Mouse (Mus musculus) colon, adult 2 months (tissue): Measurements from ENCODE around the gene Ntf5. TPM values are rescaled to one million over a fixed set of nuclear protein-coding genes. Genes with fewer than 3 reads are reported as not detected.

ENCODE experiments used
- polyA plus RNA-seq: library from polyadenylated mRNA; depleted of rRNA; stranded (reverse); fragments of >200 nt; gene quantifications from 2 replicates; pipeline ENCODE4 v1.2.3, GENCODE M21; 2012; rRNA removed

The Ntf5 gene
- polyA plus RNA-seq = 0.21 and 0.22 TPM in 2 replicates

DNA sequence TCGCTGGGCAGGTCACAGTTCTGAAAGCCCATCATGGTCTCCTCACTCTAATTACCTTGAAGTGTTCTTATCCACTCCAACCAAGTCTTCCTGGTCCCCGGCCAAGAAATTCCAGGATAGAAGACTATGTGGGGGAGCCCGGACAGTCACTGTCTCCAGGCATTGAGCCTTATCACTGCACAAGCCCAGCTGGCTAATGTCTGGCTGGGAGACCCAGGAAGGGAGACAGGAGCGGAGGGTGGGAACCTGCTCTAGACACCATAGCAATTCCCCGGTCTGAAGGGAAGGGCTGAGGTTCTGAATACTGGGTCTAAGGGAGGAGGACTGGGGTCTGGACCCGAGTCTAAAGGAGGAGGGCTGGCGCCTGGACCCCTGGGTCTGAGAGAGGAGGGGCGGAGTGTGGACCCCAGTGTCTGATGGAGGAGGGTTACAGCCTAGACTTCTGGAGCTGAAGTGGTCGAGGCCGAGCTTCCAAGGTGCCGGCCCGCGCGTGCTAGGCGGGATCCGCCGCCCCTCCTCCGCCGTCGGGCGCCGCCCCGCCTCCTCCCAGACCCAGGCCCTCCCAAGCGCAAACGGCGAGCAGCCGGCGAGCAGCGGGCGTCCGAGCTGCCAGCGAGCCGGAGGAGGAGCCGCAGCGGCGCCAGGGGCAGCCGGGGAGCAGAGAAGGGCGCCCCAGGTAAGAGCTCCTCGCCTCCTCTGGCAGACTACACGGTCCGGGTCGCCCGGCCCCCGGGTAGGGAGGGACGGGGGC is at the start of gene Ntf5:
Ntf5 (plus strand) TSS at position 583 of the 751 bp plus-strand sequence.

DNA sequence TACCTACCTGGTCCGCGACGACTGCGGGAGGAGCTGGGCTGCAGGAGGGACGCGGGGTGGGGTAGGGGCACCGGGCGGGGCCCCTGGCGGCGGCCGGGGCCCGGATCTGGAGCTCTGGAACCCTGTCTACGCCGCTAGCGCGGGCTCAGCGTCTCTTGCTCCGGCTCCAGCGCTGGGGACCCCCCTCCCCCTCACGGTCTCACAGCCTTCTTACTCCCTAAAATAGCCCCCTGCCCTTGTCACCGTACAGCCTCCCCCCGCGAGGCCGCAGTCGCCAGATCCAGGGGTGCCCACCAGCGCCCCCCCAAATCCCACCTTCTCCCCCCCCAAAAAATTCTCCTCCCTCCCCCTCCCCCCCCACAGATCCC is 46.9 kb upstream of the Ntf5 start, which contains the start of gene Ppfia3:
Ppfia3 (minus strand) TSS at position 368 of the 368 bp plus-strand sequence.

DNA sequence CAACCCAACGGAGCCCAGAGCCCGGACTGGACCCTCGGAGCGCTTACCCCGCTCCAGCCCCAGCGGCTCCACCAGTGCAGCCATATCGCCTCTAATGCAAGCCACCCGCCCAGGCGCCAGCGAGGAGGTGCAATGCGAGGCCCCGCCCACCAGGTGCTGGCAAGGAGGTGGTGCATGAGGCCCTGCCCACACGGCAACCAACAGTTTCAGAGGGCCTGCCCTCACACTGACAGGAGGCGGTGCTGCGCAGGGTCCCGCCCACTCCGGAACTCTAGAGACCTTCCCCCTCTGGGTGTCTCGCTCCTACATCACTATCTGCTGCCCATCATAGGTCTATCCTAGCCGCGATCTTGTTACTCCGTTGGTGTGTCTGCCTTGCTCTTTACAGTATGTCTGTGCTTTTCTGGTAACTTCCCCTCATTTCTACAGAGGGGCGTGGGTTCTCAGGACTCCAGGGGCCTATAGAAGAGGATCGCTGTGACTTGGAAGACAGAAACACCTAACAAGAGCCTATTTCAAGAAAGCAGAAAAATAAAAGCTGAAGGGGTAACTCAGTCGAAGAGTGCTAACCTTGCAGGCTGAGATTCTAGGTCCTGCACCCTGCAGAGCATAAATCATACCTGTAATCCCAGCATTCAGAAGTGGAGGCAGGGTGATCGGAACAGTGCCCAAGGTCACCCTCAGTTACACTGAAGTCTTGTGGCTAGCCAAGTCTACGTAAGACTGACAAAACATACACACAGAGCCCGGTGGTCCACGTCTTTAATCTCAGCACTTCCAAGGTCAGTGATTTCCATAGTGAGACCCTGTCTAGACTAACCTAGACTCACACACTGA is 42.8 kb upstream of the Ntf5 start, which contains the start of gene Lin7b:
Lin7b (minus strand) TSS at position 109 of the 837 bp plus-strand sequence.

DNA sequence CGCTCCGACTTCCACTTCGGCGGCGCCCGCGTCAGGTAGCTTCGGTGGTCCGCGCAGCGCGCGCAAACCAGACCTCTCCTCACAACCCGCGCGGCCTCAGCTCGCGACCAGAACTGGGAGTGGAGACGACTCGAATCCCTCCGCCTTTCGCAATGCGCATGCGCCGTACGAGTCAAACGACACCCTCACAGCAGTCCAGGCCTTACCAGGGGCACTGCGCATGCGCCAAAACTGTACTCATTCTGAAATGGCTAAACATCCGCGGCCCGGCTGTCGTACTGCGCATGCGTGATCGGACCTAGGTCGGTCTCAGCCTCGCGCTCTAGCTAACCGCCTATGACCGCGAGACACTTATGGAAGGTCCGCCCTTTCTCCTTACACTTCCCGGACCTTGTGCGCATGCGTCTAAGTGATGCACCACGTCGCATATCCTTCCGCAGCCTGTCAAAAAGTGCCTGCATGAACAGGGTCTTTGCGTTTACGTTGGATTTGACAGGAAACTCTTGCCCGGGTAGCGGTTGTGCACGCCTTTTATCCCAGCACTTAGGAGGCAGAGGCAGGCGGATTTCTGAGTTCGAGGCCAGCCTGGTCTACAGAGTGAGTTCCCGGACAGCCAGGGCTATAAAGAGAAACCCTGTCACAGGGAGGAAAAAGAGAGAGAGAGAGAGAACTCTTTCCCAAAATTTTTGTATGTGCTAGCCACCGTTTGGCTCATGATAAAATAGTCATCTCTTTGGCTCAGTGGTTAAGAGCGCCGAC is 17.7 kb upstream of the Ntf5 start, which contains the start of gene Snrnp70:
Snrnp70 (minus strand) TSS at position 165 of the 759 bp plus-strand sequence.

DNA sequence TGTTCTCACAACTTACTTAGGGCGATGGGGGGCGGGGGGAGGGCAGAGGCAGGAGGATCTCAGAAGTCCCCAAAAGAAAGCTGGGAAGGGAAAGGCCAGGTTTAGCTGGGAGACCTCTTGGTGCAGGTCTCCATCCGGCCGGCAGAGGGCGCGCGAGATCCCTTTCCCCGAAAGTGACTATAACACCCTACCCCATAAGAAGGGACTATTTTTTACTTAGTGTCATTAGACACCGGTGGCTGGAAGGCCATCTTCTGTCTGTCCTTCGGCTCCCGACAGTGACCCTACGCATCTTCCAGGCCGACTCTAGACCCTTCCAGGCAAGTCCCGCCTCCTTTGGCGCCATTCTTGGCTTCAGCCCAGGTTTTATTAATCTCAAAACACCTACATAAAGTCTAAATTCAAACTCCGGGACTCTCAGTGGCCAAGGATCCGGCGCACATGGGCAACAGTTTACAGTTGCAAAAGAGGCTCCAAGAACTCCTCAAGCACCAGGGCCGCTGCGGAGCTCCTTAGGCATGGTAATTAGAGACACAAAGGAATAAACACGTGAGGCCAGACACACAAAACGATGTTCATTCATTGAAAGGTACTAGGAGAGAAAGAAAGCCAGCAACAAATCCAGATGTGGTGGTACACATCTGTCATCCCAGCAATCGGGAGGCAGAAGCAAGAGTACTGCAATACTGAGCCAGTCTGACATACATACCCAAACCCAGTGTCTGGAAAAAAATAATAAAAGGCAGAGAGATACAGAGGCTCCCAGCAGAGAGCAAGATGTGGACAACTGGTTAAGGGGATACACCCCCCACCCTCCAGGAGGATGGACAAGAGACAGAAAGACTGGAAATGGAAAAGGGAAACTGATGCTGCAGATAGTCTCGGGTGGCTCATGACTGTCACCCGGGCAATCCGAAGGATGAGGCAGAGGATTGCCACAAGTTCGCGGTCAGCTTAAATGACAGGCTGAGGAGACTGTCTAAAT is 8.1 kb upstream of the Ntf5 start, which contains the start of gene Kcna7:
Kcna7 (plus strand) TSS at position 563 of the 985 bp plus-strand sequence.

DNA sequence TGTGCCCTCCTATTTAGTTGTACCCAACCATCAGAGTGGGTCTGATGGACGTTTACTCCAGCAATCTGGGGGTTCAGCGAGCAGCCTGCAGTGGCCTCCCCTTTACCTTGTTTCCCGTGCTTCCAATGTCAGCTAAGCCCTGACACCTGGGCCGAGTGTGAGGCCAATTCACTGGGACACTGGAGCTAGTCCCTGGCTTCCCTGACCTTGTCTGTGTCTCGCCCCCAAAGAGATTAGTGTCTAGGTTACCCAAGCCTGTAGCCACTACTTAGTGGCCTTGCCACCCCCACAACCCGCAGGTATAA is 7.1 kb downstream of the Ntf5 start, which contains the start of gene Lhb:
Lhb (plus strand) TSS at position 206 of the 305 bp plus-strand sequence.

DNA sequence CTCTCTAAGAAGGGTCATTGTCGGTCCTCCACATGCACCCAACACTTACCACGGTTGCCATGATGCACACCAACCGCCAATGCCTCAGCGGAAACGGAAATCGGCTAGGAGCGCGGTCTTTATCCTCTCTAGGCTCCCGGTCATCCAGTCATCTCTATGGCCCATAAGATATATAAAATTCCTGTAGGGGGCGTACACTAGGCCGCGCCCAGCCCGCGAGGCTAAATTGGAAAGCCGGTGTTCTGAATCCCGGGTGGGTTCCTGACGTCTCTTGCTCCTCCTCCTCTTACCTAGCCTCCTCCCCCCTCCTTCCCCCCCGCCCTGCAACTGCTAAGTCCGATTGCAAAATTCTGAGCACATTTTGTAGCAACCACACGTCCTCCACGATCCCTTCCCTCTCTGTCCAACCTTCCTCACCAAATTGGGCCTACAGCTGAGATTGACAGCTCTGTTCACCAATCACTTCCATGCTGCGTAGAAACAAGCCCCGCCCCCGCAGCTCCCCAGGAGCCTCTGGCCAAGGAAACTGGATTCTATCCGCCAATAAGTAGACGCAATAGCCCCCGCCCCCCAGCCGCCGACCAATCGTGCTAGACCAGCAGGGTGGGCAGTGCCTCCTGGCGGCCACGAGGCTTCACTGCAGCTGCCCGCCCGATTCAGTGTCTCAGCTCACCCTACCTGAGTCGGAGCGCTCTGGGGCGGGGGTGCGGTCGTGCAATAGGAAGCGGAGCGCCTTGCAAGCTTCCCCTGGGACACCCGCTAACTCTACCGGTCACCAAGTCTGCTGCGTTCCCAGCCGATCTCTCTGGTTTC is 20.9 kb downstream of the Ntf5 start, which contains the start of gene Gys1:
Gys1 (plus strand) TSS at position 642 of the 813 bp plus-strand sequence.

DNA sequence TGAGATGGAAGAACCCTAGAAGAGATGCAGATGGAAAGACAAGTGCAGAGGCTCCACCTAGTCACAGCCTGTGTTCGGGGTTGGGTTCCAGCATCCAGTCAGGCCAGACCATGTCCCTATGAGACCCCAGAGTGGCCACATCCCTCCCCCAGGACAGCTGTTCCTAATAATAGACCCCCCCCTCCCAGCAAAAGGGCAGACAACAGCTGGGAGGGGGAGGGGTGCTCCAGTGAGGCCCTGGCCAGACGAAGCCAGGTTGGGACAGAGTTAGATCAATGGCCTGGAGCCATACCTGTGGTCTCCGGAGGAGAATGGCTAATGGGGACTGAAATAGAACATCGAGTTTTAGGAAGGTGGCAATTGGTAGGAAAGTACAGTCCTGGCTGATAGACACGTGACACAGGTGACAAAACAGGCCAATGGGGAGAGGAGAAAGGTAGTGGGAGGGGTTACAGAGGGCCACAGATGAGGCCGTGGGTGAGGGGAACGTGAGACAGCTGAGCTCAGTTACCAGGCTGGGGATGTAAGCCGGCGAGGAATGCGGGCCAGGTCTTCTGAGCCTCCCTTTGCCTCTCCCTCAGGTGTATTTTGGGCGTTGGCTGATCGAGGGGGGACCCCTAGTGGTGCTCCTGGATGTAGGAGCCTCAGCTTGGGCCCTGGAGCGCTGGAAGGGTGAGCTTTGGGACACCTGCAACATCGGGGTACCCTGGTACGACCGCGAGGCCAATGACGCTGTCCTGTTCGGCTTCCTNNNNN is 24.2 kb downstream of the Ntf5 start, which contains the start of gene Ruvbl2:
Ruvbl2 (minus strand) TSS at position 576 of the 756 bp plus-strand sequence.

DNA sequence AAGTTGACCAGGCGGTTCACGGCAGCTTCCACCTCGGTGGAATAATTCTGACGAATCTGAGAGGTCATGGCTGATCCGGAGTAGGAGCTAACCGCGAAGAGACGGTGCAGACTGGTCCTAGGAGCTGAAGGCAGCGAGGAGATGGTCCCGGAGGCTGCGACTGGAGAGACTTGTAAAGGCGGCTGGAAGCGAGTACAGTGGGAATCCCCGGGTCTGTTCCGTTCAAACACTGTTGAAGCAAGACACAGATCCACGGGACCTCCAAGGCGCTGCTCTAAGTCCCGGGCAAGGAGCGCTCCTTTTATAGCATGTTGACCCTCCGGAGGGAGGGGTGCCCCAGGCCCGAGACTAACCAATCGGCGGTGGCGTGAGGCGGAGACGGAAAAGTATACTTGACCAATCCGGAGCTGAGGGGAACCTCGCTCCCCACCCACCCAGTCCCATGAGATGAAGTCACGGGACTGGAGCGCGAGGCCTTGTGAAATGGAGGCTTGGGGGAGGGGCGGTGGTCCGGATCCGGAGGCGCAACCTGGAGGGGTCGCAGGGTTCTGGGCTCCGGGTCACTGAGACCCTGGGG is 46.2 kb downstream of the Ntf5 start, which contains the start of gene Ftl1:
Ftl1 (minus strand) TSS at position 321 of the 577 bp plus-strand sequence.

DNA sequence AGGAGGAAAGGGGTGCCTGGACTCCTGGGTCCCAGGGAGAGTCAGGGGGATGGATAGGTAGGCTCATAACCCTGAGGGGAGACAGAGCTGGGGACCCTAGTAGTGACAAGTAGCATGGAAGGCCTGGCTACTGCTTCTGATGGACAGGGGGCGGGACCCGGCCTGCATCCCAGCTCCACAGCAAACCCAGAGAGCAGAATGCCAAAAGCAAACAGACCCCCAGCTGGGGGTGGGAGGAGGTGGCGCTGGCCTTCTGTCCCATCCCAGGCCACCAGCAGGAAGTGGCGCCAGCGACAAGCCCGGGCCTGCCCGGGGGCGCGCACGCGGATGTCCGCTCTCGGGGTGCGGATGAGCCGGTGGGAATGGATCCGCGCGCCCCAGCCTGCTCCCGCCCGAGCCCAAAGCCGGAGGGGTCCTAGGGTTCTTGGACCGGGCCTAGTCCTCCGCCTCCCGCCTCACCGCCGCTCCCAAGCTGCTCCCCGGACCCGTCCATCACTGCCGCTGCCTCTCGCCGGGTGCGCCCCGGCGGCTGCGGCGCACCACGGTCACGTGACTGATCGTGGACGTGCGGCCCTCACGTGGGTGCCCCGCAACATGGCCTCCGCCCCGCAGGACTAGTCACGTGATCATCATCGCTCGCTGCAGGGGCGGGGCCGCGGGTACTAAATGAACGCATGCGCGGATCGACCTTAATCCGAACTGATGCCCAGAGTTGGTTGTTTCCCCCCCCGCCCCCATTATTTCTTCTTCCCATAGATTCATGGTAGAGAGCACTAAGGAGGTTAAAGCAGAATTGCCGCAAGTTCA is 53.0 kb downstream of the Ntf5 start, which contains the start of gene Bax:
Bax (minus strand) TSS at position 616 of the 807 bp plus-strand sequence.

Other genes with a start within 250 kb of the Ntf5 start
- 0.09 and 0.20 TPM in 2 replicates for gene Slc17a7, start 249.7 kb upstream of the Ntf5 start, polyA plus RNA-seq
- gene Gfy, start 234.1 kb upstream of the Ntf5 start, polyA plus RNA-seq = not detected in 2 replicates
- not detected in 2 replicates for gene Pth2, start 232.7 kb upstream of the Ntf5 start, polyA plus RNA-seq
- gene Ccdc155, start 208.8 kb upstream of the Ntf5 start, polyA plus RNA-seq = 0.05 TPM in 1 of 2 replicates, not detected in the other
- 1.3 and 2.3 TPM in 2 replicates for gene Dkkl1, start 201.5 kb upstream of the Ntf5 start, polyA plus RNA-seq
- 10.7 and 13.9 TPM in 2 replicates for gene Tead2, start 197.9 kb upstream of the Ntf5 start, polyA plus RNA-seq
- 34.3 and 38.4 TPM in 2 replicates for gene Cd37, start 174.6 kb upstream of the Ntf5 start, polyA plus RNA-seq
- gene Slc6a16, start 172.6 kb upstream of the Ntf5 start, polyA plus RNA-seq = not detected in 2 replicates
- gene Slc6a21, start 136.2 kb upstream of the Ntf5 start, polyA plus RNA-seq = not detected in 2 replicates
- gene Trpm4, start 79.9 kb upstream of the Ntf5 start, polyA plus RNA-seq = 204 and 260 TPM in 2 replicates
- 0.21 and 0.75 TPM in 2 replicates for gene Hrc, start 78.4 kb upstream of the Ntf5 start, polyA plus RNA-seq
- 103 and 110 TPM in 2 replicates for gene Ppfia3, start 46.7 kb upstream of the Ntf5 start, polyA plus RNA-seq
- 4.7 and 8.2 TPM in 2 replicates for gene Lin7b, start 43.1 kb upstream of the Ntf5 start, polyA plus RNA-seq
- gene Snrnp70, start 18.0 kb upstream of the Ntf5 start, polyA plus RNA-seq = 207 and 209 TPM in 2 replicates
- 0.08 and 0.09 TPM in 2 replicates for gene Kcna7, start 8.0 kb upstream of the Ntf5 start, polyA plus RNA-seq
- not detected in 2 replicates for gene Lhb, start 7.1 kb downstream of the Ntf5 start, polyA plus RNA-seq
- gene Gys1, start 21.1 kb downstream of the Ntf5 start, polyA plus RNA-seq = 33.2 and 35.8 TPM in 2 replicates
- gene Ruvbl2, start 24.4 kb downstream of the Ntf5 start, polyA plus RNA-seq = 65.6 and 70.4 TPM in 2 replicates
- gene Ftl1, start 46.2 kb downstream of the Ntf5 start, polyA plus RNA-seq = 2,990 and 3,309 TPM in 2 replicates
- gene Bax, start 53.2 kb downstream of the Ntf5 start, polyA plus RNA-seq = 109 and 142 TPM in 2 replicates
- 0.12 and 0.19 TPM in 2 replicates for gene Tulp2, start 68.2 kb downstream of the Ntf5 start, polyA plus RNA-seq
- 0.57 TPM in 1 of 2 replicates, not detected in the other for gene Gm45808, start 73.1 kb downstream of the Ntf5 start, polyA plus RNA-seq
- 0.93 and 0.98 TPM in 2 replicates for gene Dhdh, start 75.1 kb downstream of the Ntf5 start, polyA plus RNA-seq
- gene Nucb1, start 96.7 kb downstream of the Ntf5 start, polyA plus RNA-seq = 833 and 896 TPM in 2 replicates
- 27.9 and 31.0 TPM in 2 replicates for gene Ppp1r15a, start 112.6 kb downstream of the Ntf5 start, polyA plus RNA-seq
- 9.0 and 9.3 TPM in 2 replicates for gene Plekha4, start 112.6 kb downstream of the Ntf5 start, polyA plus RNA-seq
- gene Hsd17b14, start 141.2 kb downstream of the Ntf5 start, polyA plus RNA-seq = 4.5 and 7.4 TPM in 2 replicates
- 55.8 and 58.0 TPM in 2 replicates for gene Bcat2, start 156.5 kb downstream of the Ntf5 start, polyA plus RNA-seq
- gene Fgf21, start 201.8 kb downstream of the Ntf5 start, polyA plus RNA-seq = 0.16 and 0.57 TPM in 2 replicates
- 1.8 and 2.4 TPM in 2 replicates for gene Fut1, start 203.6 kb downstream of the Ntf5 start, polyA plus RNA-seq
- gene Izumo1, start 208.1 kb downstream of the Ntf5 start, polyA plus RNA-seq = 0.23 and 0.32 TPM in 2 replicates
- gene Rasip1, start 213.8 kb downstream of the Ntf5 start, polyA plus RNA-seq = 8.1 and 12.7 TPM in 2 replicates
- gene Mamstr, start 226.3 kb downstream of the Ntf5 start, polyA plus RNA-seq = 1.3 and 2.5 TPM in 2 replicates